Mouse (Mus musculus) gastrocnemius, postnatal 4 days (tissue): ENCODE data around the gene Bco2. TPM values are rescaled to one million over a fixed set of nuclear protein-coding genes. Genes with fewer than 3 reads are reported as not detected.

Source experiments
- total RNA-seq, 2 experiments: library from RNA; stranded (reverse); gene quantifications; 2 replicates each; pipeline ENCODE4 v1.2.3; 2021

Gene Bco2
- total RNA-seq, 2 experiments from 2014 or later, result 0.13 to 0.17 TPM

Other genes with a start within 250 kb of the Bco2 start
- 100 to 1,000 TPM; 882 to 967 TPM for gene Rpl10-ps3, start 210.2 kb downstream of the Bco2 start, total RNA-seq
- not detected for gene Plet1, start 60.7 kb downstream of the Bco2 start, total RNA-seq
- 10 to 100 TPM; 21.0 to 24.0 TPM for gene Pts, start 26.5 kb downstream of the Bco2 start, total RNA-seq
- 1 to 10 TPM in 1 of 2 experiments, under 1 TPM in 1; 0.34 to 1.1 TPM for gene Il18, start 354 bp downstream of the Bco2 start, total RNA-seq
- not detected for gene Tex12, start 6.1 kb upstream of the Bco2 start, total RNA-seq
- 100 to 1,000 TPM; 300 to 319 TPM for gene Sdhd, start 48.6 kb upstream of the Bco2 start, total RNA-seq
- gene Timm8b, start 48.7 kb upstream of the Bco2 start, total RNA-seq, result 100 to 1,000 TPM; 110 to 123 TPM
- under 1 TPM; 0.66 to 0.73 TPM for gene Pih1d2, start 62.1 kb upstream of the Bco2 start, total RNA-seq
- gene Nkapd1, start 62.3 kb upstream of the Bco2 start, total RNA-seq, result 10 to 100 TPM; 21.5 to 23.3 TPM
- 100 to 1,000 TPM; 148 to 161 TPM for gene Dlat, start 104.6 kb upstream of the Bco2 start, total RNA-seq
- 10 to 100 TPM; 12.6 to 14.8 TPM for gene Dixdc1, start 184.3 kb upstream of the Bco2 start, total RNA-seq
- 1 to 10 TPM; 2.1 to 2.2 TPM for gene 2310030G06Rik, start 191.4 kb upstream of the Bco2 start, total RNA-seq
- 100 to 1,000 TPM; 649 to 722 TPM for gene Cryab, start 196.1 kb upstream of the Bco2 start, total RNA-seq
- 100 to 1,000 TPM; 135 to 140 TPM for gene Hspb2, start 197.2 kb upstream of the Bco2 start, total RNA-seq
- 1 to 10 TPM; 5.9 to 6.9 TPM for gene Fdxacb1, start 213.1 kb upstream of the Bco2 start, total RNA-seq
- 10 to 100 TPM; 15.0 to 16.3 TPM for gene Alg9, start 219.8 kb upstream of the Bco2 start, total RNA-seq
- 10 to 100 TPM; 15.9 to 16.9 TPM for gene 1110032A03Rik, start 220.3 kb upstream of the Bco2 start, total RNA-seq